Mouse (Mus musculus): Measurements from ENCODE around the gene Phex.

Phex gene

DNA sequence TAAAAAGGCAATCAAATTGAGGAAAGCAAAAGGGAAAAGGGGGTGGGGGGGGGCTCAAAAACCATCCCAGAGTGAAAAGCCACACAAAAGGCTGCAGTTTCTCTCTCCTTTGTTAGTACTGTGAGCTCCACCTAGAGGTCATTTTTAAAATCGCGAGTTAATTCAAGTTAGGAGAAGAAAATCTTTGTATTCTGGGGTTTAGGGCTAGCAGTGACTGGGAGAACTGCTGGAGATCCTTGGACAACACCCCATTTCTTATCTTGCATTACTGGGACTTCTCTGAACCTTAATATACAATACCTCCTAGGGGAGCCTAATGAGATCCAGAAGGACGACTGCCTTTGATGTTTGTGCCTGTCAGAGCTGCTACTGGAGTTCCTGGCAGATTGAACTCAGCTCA is 107.7 kb downstream of the Phex start:
- DNase-seq (ENCODE audit: low read depth, low spot score) = no peak

DNA sequence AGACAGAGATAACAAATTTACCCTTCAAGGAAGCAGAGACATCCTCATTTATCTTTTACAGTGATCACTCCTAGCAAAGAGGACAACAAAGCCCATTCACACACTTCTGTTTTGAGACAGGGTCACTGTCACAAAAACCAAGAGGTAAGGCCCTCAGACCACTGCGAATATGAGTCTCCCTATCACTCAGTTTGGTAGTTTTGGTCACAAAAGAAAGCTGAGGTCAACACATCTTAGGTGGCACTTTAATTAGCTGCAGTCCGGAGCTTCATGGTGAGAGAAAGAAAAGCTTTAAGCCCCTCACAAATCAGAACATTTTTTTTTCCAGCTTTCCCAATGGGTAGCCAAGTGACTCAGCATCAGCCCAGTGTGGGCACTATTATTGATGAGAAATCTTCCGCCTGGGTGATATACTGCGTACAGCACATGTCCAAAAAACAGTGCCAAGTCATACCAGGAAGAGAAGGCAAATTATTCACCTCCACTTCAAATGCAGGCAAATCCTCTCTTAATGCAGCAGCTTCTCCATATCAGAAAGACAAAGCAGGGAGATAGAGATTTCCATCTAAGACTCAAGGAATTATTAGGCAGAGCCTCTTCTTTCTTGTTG is 108.2 kb downstream of the Phex start:
- DNase-seq (ENCODE audit: low read depth, low spot score) = no peak

- no peak for DNase-seq (ENCODE audit: low read depth, low spot score)
Observed at GRCm38 (mm10) chrX:157305852-157306232, 109.3 kb downstream of the Phex start.

- DNase-seq (ENCODE audit: low read depth, low spot score) = no peak
Observed at GRCm38 (mm10) chrX:157305193-157305851, 109.8 kb downstream of the Phex start.

DNA sequence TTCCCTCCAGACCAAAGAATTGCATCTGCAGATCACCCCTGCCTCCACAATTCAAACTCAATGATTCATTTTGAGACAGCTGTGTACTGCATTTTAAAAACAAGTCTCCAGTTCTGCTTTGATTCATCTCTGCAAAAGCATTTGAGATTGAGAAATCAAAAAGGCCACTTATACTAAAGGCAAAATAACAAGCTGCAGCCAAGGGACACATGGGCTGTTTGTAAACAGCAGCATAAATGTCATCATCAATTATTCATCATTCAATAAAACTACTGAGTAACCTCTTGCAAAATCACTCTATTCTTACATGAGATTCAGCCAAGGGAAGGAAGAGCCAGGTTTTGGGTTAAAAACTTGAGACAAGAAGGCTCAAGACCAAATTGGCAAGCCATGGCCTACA is 122.7 kb downstream of the Phex start:
- DNase-seq (ENCODE audit: low read depth, low spot score) = no peak

- DNase-seq (ENCODE audit: low read depth, low spot score) = no peak
Observed at GRCm38 (mm10) chrX:157276581-157276980, 138.5 kb downstream of the Phex start.

DNA sequence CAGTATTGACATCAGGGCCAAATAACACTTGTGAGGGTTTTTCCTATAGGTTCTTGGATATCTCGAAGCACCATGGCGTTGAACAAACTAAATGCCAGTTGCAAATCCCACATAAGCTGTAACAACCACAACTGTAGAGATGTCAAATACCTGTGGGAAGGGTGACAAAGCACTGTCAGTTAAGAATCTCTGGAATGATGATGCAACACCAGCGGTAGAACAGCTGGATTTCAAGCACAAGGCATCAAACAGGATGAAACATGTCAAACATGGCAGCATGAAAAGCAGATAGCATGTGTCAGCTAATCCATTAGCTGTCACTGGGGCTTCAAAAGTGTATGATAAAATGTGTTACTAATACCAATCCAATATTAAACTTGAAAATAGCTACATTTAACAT is 141.8 kb downstream of the Phex start:
- DNase-seq (ENCODE audit: low read depth, low spot score) = no peak

DNA sequence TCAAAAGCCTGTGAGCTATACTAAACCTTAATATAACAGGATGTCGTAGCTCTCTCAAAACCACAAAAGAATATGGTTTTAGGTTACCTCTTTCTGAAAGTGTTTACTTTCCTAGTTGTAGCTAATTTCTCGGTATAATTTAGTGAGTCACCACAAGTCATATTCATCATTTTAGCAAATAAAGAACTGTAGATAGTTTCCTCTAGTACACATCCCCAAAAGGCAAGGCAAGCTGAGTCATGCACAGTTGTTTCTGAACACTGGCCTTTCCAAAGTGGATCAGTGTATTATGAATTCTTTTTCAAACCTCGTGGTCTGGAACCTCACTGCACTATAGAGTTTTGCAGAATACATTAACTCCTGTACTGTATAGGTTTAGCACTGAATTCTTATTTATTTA is 143.5 kb downstream of the Phex start:
- DNase-seq (ENCODE audit: low read depth, low spot score) = no peak

GRCm38 (mm10) chrX:157269726-157270305 is 145.3 kb downstream of the Phex start:
- no peak for DNase-seq (ENCODE audit: low read depth, low spot score)

DNA sequence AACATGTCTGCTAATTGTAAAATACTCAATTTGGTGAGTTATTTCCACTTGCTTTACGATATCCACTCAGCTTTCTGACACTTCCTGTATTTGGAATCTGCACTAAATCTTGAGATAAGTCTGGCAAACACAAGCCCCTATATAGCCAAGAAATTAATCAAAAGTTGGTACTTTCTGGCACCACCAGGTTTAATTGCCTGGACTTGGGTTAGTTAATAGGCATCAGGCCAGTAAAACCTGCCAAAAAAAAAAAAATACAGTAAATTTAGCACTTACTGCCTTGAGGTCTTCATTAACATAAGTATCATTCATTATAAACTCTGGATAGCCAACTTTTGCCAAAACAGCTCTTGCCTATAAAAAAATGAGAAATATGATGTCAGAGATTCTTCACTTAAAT is 147.0 kb downstream of the Phex start:
- DNase-seq (ENCODE audit: low read depth, low spot score) = no peak

- DNase-seq (ENCODE audit: low read depth, low spot score) = no peak
Observed at GRCm38 (mm10) chrX:157202736-157203135, 212.4 kb downstream of the Phex start.

DNA sequence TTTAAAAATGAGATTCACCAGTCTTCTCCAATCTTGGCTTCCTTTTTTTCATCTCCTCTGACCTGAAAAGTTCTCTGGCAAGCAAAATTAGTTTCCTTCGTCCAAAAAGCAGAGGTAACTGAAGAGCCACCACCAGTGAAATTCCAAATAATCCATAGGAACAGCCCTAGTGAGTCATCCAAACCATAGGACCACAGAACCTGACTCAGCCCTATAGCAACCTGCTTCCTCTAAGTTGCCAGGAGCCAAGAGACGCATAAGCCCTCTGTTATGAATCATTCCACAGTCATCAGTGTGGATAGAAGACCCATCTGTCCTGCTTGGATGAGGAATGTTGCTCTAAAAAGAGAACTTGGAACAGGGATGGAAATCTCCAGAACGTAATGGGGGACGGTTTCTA is 230.9 kb downstream of the Phex start:
- DNase-seq (ENCODE audit: low read depth, low spot score) = no peak

DNA sequence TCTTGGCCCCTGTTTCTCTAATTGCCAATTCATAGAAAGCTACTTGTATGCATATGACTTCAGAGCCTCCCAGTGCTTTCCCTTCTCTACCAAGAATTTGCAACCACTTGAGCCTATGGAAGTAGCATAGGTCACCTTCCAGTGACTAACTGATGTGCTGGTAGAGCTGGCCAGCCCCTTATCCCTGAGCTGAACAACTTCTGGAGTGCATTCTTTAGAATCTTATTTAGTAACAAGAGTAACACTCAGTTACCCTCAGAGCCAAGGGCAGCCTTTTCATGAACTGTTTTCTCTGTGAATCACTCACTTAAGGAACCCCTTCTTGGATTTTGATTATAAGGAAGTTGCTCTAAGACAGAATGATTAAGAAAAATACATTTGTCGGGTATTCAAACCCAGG is 234.3 kb downstream of the Phex start:
- no peak for DNase-seq (ENCODE audit: low read depth, low spot score)

DNA sequence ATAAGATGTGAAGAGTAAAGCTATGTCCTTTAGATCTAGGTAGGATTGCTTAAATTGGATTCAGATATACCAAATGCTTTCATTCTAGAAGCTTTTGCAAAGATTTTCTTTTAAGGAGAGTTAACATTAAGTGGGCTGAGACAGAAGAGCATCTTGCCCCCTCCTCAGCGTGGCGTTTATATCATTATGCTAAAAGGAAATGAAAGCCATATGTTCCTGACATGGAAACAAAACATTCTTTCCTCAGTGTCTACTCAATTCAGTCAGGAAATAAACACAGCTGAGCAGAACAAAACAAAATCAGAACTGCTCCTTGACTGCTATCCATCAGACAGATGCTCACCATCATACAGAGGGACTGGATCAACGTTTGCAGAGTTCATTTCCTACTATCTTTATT is 251.0 kb downstream of the Phex start:
- DNase-seq (ENCODE audit: low read depth, low spot score) = no peak

- DNase-seq (ENCODE audit: low read depth, low spot score) = no peak
Observed at GRCm38 (mm10) chrX:157163394-157163793, 251.7 kb downstream of the Phex start.

DNA sequence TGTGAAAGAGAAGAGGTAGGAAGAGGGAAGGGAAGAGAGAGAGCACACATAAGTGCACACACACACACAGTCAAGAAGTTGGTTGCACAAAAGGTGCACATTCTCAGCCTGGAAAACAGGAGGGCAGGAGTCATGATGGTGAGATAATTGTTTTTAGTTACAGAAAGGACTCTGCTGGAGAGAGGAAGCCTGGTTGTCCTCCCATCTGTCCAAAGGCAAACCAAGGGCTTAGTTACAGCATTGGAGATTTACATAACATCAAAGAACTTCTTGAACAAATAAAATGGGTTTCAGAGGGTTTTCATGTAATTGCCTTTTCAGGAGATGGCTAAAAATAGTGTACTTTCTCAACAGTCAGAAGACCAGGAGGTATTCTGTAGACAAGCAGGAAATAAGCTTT is 270.4 kb downstream of the Phex start:
- DNase-seq (ENCODE audit: low read depth, low spot score) = no peak

GRCm38 (mm10) chrX:157139601-157140000 is 275.5 kb downstream of the Phex start:
- DNase-seq (ENCODE audit: low read depth, low spot score) = no peak

Measured in retina, adult 2 months (tissue).